Mouse (Mus musculus) lung, postnatal 0 days (tissue): ENCODE measurements around the gene Ubiad1. TPM values are rescaled to one million over a fixed set of nuclear protein-coding genes. Genes with fewer than 3 reads are reported as not detected.

Experiments
- ATAC-seq: fragments of 200-750 bp; cut with Nextera tagmentation; 2 replicates; pipeline ENCODE4 v1.8.0; 2017; ENCODE audit warnings: moderate library complexity
- DNase-seq: peaks from one replicate; pipeline ENCODE4 v3.0.0-alpha.2; 2016; ENCODE audit warnings: low spot score
- H3K27ac ChIP-seq: fragments of 300-500 bp; sonication (generic); 2 replicates; pipeline ENCODE4 v1.5.1; 2014; ENCODE audit warnings: antibody characterized with exemption, mild to moderate bottlenecking, low read length, mixed read lengths
- H3K27me3 ChIP-seq: fragments of 300-500 bp; sonication (generic); replicated peaks from 2 replicates; pipeline ENCODE4 v1.6.1; 2014; ENCODE audit warnings: low read length, mixed read lengths; ENCODE audit not compliant: insufficient read depth
- H3K36me3 ChIP-seq: fragments of 300-500 bp; sonication (generic); 2 replicates; pipeline ENCODE4 v1.6.1; 2014; ENCODE audit warnings: low read length, mixed read lengths; ENCODE audit not compliant: insufficient read depth
- H3K4me1 ChIP-seq: fragments of 300-500 bp; sonication (generic); 2 replicates; pipeline ENCODE4 v1.6.1; 2014; ENCODE audit warnings: antibody characterized with exemption, low read depth, low read length, mixed read lengths; ENCODE audit not compliant: insufficient read depth
- H3K4me2 ChIP-seq: fragments of 300-500 bp; sonication (generic); replicated peaks from 2 replicates; pipeline ENCODE4 v1.6.1; 2014; ENCODE audit warnings: low read depth, mild to moderate bottlenecking, low read length, moderate library complexity, mixed read lengths
- H3K4me3 ChIP-seq: fragments of 300-500 bp; sonication (generic); 2 replicates; pipeline ENCODE4 v1.5.1; 2014; ENCODE audit warnings: low read depth, low read length
- H3K9ac ChIP-seq: fragments of 300-500 bp; sonication (generic); replicated peaks from 2 replicates; pipeline ENCODE4 v1.6.1; 2014; ENCODE audit warnings: low read depth, mild to moderate bottlenecking
- H3K9me3 ChIP-seq: fragments of 300-500 bp; sonication (generic); 2 replicates; pipeline ENCODE4 v1.6.1; 2016; ENCODE audit warnings: low read length, mixed read lengths
- CTCF ChIP-seq: IDR thresholded peaks from 2 replicates; pipeline ENCODE4 v1.5.1; 2016; ENCODE audit warnings: antibody characterized with exemption, mild to moderate bottlenecking
- EP300 ChIP-seq: IDR thresholded peaks from 2 replicates; pipeline ENCODE4 v1.6.1; 2016; ENCODE audit warnings: antibody characterized with exemption, mild to moderate bottlenecking, control low read depth
- WGBS: fragments of 180-500 bp; shearing (Covaris S2); extraction: QIAGEN DNeasy Blood & Tissue Kit; methylation state at CpG from one replicate; pipeline ENCODE4 v1.1.7; 2014; 5-methylcytosine and 5-hydroxymethylcytosine counted together
- polyA plus RNA-seq: library from polyadenylated mRNA; unstranded; fragments of >200 nt; fragmentation: Nextera tagmentation; extraction: Ambion mirVana; gene quantifications from 2 replicates; pipeline ENCODE4 v1.2.1, GENCODE M21; 2015

Gene Ubiad1
- polyA plus RNA-seq, 1 experiment from 2014 or later = 11.4 TPM

- Histone ChIP-seq H3K27ac (no peak overlapping the region), H3K9ac (no peak overlapping the region), H3K27me3 (no peaks in the 10 kb centered on the region), H3K4me1 (no peaks in the 10 kb centered on the region), H3K4me2 (no peak overlapping the region), H3K9me3 (no peaks in the 10 kb centered on the region), H3K36me3 (no peaks in the 10 kb centered on the region), H3K4me3 (no peak overlapping the region)
- no peak for ATAC-seq
- 55% methylated on average over 7 of the region's 7 CpGs for WGBS
- TF ChIP-seq CTCF (no peak), EP300 (no peak)
- no peak for DNase-seq
Observed at GRCm38 (mm10) chr4:148389635-148390034, 54.9 kb downstream of the Ubiad1 start.

GRCm38 (mm10) chr4:148389047-148389446 is 55.5 kb downstream of the Ubiad1 start:
- ATAC-seq (no peak), DNase-seq (no peak)
- Histone ChIP-seq H3K36me3 (no peaks in the 10 kb centered on the region), H3K4me2 (no peak overlapping the region), H3K9me3 (no peaks in the 10 kb centered on the region), H3K9ac (no peak overlapping the region), H3K27me3 (no peaks in the 10 kb centered on the region), H3K4me3 (no peak overlapping the region), H3K4me1 (no peaks in the 10 kb centered on the region), H3K27ac (no peak overlapping the region)
- TF ChIP-seq EP300 (no peak), CTCF (peak; percentile 29)
- WGBS = 54% methylated on average over 6 of the region's 6 CpGs

GRCm38 (mm10) chr4:148385269-148385668 is 59.3 kb downstream of the Ubiad1 start:
- Histone ChIP-seq H3K36me3 (no peaks in the 10 kb centered on the region), H3K9ac (no peak overlapping the region), H3K9me3 (no peaks in the 10 kb centered on the region), H3K4me1 (no peaks in the 10 kb centered on the region), H3K27ac (no peak overlapping the region), H3K4me2 (no peak overlapping the region), H3K27me3 (no peaks in the 10 kb centered on the region), H3K4me3 (no peak overlapping the region)
- no peak for ATAC-seq
- TF ChIP-seq CTCF = no peak
- TF ChIP-seq EP300 = no peak
- DNase-seq = no peak
- 73% methylated on average over 7 of the region's 7 CpGs for WGBS

Other genes starting within 250 kb of the Ubiad1 start
- 0.02 and 0.12 TPM in 2 replicates for gene Disp3, start 156.8 kb downstream of the Ubiad1 start, polyA plus RNA-seq
- 11.1 and 15.8 TPM in 2 replicates for gene Mtor, start 3.8 kb upstream of the Ubiad1 start, polyA plus RNA-seq
- gene Angptl7, start 55.7 kb upstream of the Ubiad1 start, polyA plus RNA-seq = 0.38 and 0.60 TPM in 2 replicates
- gene Exosc10, start 113.7 kb upstream of the Ubiad1 start, polyA plus RNA-seq = 33.2 and 35.9 TPM in 2 replicates
- gene Srm, start 146.7 kb upstream of the Ubiad1 start, polyA plus RNA-seq = 45.8 and 46.6 TPM in 2 replicates
- gene Masp2, start 157.8 kb upstream of the Ubiad1 start, polyA plus RNA-seq = 0.13 TPM in 1 of 2 replicates, not detected in the other
- 124 and 157 TPM in 2 replicates for gene Tardbp, start 182.2 kb upstream of the Ubiad1 start, polyA plus RNA-seq
- not detected in 2 replicates for gene Gm572, start 198.5 kb upstream of the Ubiad1 start, polyA plus RNA-seq